Mouse (Mus musculus) retina, postnatal 7 days (tissue): ENCODE measurements around the gene Gm2431.
A peak's percentile ranks its signal among the peaks of the same experiment; 100 is the strongest.
"Not testable (repeated sequence)": the region's sequence is repeated elsewhere in the genome, so short reads cannot be mapped to it uniquely, and the experiment has no call there.

Source experiments
- DNase-seq: peaks from one replicate; pipeline ENCODE4 v3.0.0-alpha.2; 2012; ENCODE audit warnings: low read depth, low spot score

Gm2431 gene

GRCm38 (mm10) chr7:142258254-142258653 is at the start of gene Gm2431:
TSS of gene Gm2431 (minus strand) at chr7:142258354.
- DNase-seq: not testable (repeated sequence)

- not testable (repeated sequence) for DNase-seq
Measured at GRCm38 (mm10) chr7:142303929-142304328, 45.8 kb upstream of the Gm2431 start.

- DNase-seq: no peak
Measured at GRCm38 (mm10) chr7:142303249-142303648, 45.1 kb upstream of the Gm2431 start, which contains the start of gene Krtap5-4. TSS of gene Krtap5-4 (plus strand) at chr7:142303549.

GRCm38 (mm10) chr7:142297018-142297417 is 38.9 kb upstream of the Gm2431 start, which contains the start of gene Krtap5-1:
TSS of gene Krtap5-1 (minus strand) at chr7:142297118.
- DNase-seq: not testable (repeated sequence)

- not testable (repeated sequence) for DNase-seq
Measured at GRCm38 (mm10) chr7:142296108-142296507, 38.0 kb upstream of the Gm2431 start.

- DNase-seq: no peak
Measured at GRCm38 (mm10) chr7:142295418-142295817, 37.3 kb upstream of the Gm2431 start.

- DNase-seq: peak; percentile 28
Measured at GRCm38 (mm10) chr7:142293851-142294250, 35.7 kb upstream of the Gm2431 start.

- not testable (repeated sequence) for DNase-seq
Measured at GRCm38 (mm10) chr7:142285910-142286612, 27.9 kb upstream of the Gm2431 start.

GRCm38 (mm10) chr7:142285130-142285835 is 27.1 kb upstream of the Gm2431 start:
- peak; percentile 11 for DNase-seq

GRCm38 (mm10) chr7:142284615-142285080 is 26.5 kb upstream of the Gm2431 start:
- DNase-seq: peak; percentile 97

- DNase-seq: peak; percentile 16
Measured at GRCm38 (mm10) chr7:142284023-142284591, 26.0 kb upstream of the Gm2431 start.

GRCm38 (mm10) chr7:142282847-142283246 is 24.7 kb upstream of the Gm2431 start:
- DNase-seq: not testable (repeated sequence)

GRCm38 (mm10) chr7:142279291-142279690 is 21.1 kb upstream of the Gm2431 start:
- DNase-seq: not testable (repeated sequence)

GRCm38 (mm10) chr7:142278183-142278582 is 20.0 kb upstream of the Gm2431 start:
- peak; percentile 35 for DNase-seq

- not testable (repeated sequence) for DNase-seq
Measured at GRCm38 (mm10) chr7:142274263-142274662, 16.1 kb upstream of the Gm2431 start, which contains the start of gene Gm4559. TSS of gene Gm4559 (minus strand) at chr7:142274363.

GRCm38 (mm10) chr7:142255517-142255916 is 2.6 kb downstream of the Gm2431 start:
- peak; percentile 23 for DNase-seq

GRCm38 (mm10) chr7:142249824-142250223 is 8.3 kb downstream of the Gm2431 start:
- DNase-seq: peak; percentile 28

GRCm38 (mm10) chr7:142240978-142241377 is 17.2 kb downstream of the Gm2431 start, which contains the start of gene Gm40460:
TSS of gene Gm40460 (minus strand) at chr7:142241078.
- DNase-seq: no peak

- DNase-seq: no peak
Measured at GRCm38 (mm10) chr7:142231540-142231939, 26.6 kb downstream of the Gm2431 start.

- not testable (repeated sequence) for DNase-seq
Measured at GRCm38 (mm10) chr7:142229871-142230270, 28.3 kb downstream of the Gm2431 start, which contains the start of gene Krtap5-5. TSS of gene Krtap5-5 (minus strand) at chr7:142229971.

- no peak for DNase-seq
Measured at GRCm38 (mm10) chr7:142224518-142224917, 33.6 kb downstream of the Gm2431 start.

- DNase-seq: not testable (repeated sequence)
Measured at GRCm38 (mm10) chr7:142212136-142212535, 46.0 kb downstream of the Gm2431 start.
